Mouse (Mus musculus): Measurements from ENCODE around the gene Dmwd. TPM values are rescaled to one million over a fixed set of nuclear protein-coding genes. Genes with fewer than 3 reads are reported as not detected.
"Not testable (repeated sequence)": the region's sequence is repeated elsewhere in the genome, so short reads cannot be mapped to it uniquely, and the experiment has no call there.

The Dmwd gene
- total RNA-seq, 2 experiments from 2014 or later: 22.1 to 25.5 TPM

DNA sequence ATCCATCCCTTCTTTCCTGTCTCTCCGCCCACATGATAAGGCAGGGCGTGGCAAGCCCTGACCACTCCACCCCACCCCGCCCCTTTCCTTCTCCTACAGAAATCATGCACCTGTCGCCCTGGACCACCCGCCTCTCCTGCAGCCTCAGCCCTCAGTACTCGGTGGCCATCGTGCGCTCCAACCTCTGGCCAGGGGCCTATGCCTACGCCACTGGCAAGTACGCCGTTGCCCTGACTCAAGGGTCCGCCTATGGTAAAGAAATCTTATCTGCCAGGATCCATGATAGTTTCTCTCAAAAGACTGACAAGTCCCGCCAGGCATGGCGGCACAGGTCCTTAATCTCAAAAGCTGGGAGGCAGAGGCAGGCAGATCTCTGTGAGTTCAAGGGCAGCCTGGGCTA, 8.1 kb upstream of the Dmwd start:
- intact Hi-C loops (cut with DNase I; ENCODE audit: low total_unique reads): loop anchor here (2.0 kb wide), 1 partner anchor 25 kb away; no protein-coding TSS in a partner anchor
- DNase-seq: no peak

- no peak for DNase-seq
- intact Hi-C loops (cut with DNase I; ENCODE audit: low total_unique reads): loop anchor here (2.0 kb wide), 1 partner anchor 24 kb away; no protein-coding TSS in a partner anchor
Observed at GRCm38 (mm10) chr7:19068707-19069106, 7.3 kb upstream of the Dmwd start.

DNA sequence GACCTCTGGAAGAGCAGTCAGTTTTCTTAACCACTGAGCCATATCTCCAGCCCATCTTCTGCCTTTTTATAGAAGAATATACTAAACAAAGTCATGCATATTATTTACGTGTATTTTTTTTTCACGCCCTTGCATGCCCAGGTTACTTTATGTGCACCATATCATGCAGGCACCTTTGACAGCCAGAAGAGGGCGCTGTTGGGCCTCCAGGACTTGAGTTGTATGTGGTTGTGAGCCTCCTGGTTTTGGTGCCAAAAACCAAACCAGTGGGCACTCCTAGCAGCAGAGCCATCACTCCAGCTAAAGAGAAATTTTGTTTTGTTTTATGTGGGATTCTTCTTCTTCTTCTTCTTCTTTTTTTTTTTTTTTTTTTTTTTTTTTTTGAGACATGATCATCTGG, 6.5 kb upstream of the Dmwd start:
- no peak for DNase-seq
- intact Hi-C loops (cut with DNase I; ENCODE audit: low total_unique reads): loop anchor here (2.0 kb wide), 1 partner anchor 23 kb away; no protein-coding TSS in a partner anchor

DNA sequence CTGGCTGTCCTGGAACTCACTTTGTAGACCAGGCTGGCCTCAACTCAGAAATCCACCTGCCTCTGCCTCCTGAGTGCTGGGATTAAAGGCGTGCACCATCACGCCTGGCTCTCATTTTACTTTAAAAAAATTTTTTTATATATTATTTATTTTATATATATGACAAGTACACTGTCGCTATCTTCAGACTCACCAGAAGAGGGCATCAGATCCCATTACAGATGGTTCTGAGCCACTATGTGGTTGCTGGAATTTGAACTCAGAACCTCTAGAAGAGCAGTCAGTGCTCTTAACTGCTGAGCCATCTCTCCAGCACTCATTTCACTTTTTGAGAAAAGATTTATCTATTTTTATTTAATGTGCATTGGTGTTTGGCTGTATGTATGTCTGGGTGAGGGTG, 5.0 kb upstream of the Dmwd start:
- intact Hi-C loops (cut with DNase I; ENCODE audit: low total_unique reads); DNase-seq: not testable (repeated sequence)

DNA sequence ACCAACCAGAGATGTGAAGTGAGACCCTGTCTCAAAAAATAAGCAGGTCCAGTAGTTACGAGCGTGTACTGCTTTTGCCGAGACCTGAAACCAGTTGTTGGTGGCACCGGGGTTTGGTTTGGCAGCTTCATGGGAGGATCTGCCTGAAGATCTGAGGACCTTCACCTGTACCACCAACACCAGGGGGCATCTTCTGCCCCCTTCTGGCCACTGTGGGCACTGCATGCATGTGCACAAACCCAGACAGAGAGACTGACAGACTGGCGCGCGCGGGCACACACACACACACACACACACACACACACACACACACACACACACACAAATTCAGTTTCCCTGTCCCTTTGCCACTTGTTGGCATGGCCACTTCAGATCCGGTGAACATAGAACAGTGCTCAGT, 2.5 kb upstream of the Dmwd start:
- intact Hi-C loops (cut with DNase I; ENCODE audit: low total_unique reads): no loop called here
- DNase-seq: no peak

GRCm38 (mm10) chr7:19074494-19074893, 1.5 kb upstream of the Dmwd start:
- intact Hi-C loops (cut with DNase I; ENCODE audit: low total_unique reads): no loop called here
- no peak for DNase-seq

- intact Hi-C loops (cut with DNase I; ENCODE audit: low total_unique reads): no loop called here
- no peak for DNase-seq
Observed at GRCm38 (mm10) chr7:19075231-19075630, 796 bp upstream of the Dmwd start.

- no peak for DNase-seq
- intact Hi-C loops (cut with DNase I; ENCODE audit: low total_unique reads): no loop called here
Observed at GRCm38 (mm10) chr7:19076586-19076991, 562 bp downstream of the Dmwd start.

- DNase-seq: no peak
Observed at GRCm38 (mm10) chr7:19077761-19078160, 1.7 kb downstream of the Dmwd start.

DNA sequence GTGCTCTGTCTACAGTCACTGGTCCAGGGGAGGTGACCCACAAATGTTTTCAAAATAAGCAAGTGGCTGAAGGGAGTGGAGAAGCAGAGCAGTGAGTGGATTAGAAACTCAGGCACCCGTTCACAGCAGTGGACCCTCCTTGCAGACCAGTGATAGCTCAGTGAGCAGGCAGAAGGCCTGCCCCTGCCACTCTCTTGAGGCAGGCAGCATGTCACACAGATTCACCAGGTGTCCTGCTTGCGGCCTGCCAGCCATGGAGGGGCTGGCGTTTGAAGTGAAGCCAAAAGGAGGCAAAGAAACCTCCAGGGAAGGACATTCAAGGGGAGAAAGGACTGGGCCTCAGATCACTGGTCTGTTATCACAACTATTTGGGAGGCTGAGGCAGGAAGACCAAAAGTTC, 2.7 kb downstream of the Dmwd start:
- intact Hi-C loops (cut with DNase I; ENCODE audit: low total_unique reads): no loop called here
- no peak for DNase-seq

More at GRCm38 (mm10) chr7:19077761-19078160, 1.7 kb downstream of the Dmwd start:
- intact Hi-C loops (cut with DNase I; ENCODE audit: low total_unique reads): no loop called here

DNA sequence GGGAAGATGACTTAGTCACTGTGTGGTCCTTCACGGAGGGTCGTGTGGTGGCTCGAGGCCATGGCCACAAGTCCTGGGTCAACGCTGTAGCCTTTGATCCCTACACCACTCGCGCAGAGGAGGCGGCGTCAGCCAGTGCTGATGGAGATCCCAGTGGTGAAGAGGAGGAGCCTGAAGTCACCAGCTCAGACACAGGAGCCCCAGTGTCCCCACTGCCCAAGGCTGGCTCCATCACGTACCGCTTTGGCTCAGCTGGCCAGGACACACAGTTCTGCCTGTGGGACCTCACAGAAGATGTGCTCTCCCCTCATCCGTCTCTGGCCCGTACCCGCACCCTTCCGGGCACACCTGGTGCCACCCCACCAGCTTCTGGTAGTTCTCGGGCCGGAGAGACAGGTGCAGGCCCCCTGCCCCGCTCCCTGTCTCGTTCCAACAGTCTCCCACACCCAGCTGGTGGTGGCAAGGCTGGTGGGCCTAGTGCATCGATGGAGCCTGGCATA, 4.5 kb downstream of the Dmwd start:
- no peak for DNase-seq
- intact Hi-C loops (cut with DNase I; ENCODE audit: low total_unique reads): no loop called here

DNA sequence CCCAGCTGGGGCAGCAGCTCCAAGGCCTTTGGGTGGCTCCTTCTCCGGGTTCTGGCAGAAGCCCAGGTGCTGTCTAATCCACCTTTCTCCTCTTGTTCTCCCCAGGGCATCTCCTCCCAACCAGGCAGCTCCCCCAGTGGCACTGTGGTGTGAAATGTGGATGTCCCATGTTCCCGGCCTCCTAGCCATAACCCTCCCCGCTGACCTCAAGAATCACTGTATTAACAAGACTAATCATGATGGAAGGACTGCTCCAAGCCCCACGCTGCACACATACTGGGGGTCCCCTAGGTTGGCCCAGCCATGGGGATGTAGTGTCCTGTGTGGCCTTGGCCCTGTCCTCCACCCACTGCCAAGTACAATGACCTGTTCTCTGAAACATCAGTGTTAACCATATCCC, 6.1 kb downstream of the Dmwd start:
- DNase-seq: peak; percentile 3

GRCm38 (mm10) chr7:19083096-19083495, 7.1 kb downstream of the Dmwd start:
- DNase-seq: peak; percentile 83
- intact Hi-C loops (cut with DNase I; ENCODE audit: low total_unique reads): no loop called here

More for the DNA sequence above, 6.1 kb downstream of the Dmwd start:
- intact Hi-C loops (cut with DNase I; ENCODE audit: low total_unique reads): no loop called here

DNA sequence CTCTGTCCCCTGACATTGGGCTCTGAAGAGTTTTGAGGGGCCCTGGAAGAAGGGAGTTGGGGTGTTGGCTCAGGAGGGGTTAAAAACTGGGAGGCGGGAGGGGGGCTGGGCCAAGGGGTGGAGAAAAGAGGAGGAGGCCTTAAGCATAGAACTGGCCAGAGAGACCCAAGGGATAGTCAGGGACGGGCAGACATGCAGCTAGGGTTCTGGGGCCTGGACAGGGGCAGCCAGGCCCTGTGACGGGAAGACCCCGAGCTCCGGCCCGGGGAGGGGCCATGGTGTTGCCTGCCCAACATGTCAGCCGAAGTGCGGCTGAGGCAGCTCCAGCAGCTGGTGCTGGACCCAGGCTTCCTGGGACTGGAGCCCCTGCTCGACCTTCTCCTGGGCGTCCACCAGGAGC, 7.7 kb downstream of the Dmwd start, which contains the start of gene Dmpk:
Gene Dmpk, plus strand, starts transcription at position 149 of the 400 bp plus-strand sequence.
- intact Hi-C loops (cut with DNase I; ENCODE audit: low total_unique reads): no loop called here
- peak; percentile 68 for DNase-seq

DNA sequence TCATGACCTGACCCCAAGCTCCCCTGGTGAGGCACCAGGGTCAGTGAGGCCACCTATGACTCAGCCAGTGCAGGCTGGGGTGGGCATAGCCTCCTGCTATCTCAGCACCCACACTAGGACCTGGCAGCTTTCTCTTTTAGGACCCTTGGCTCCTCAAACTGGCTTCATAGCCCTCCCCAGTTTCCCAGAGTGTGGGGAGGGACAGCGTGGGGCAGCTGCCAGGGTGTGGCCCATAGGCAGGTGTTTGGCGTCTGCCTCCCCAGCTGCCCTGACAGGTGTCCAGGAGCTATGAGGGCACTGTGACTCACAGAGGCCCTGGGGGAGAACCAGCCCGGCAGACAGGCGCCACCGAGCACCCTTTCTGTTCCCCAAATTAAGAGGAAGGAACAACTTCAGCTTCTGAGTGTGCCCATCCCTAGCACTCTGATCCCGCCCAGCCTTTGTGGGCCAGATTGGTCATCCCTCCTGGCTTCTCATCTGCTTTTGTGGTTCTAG, 8.3 kb downstream of the Dmwd start:
- peak; percentile 78 for DNase-seq
- intact Hi-C loops (cut with DNase I; ENCODE audit: low total_unique reads): no loop called here

DNA sequence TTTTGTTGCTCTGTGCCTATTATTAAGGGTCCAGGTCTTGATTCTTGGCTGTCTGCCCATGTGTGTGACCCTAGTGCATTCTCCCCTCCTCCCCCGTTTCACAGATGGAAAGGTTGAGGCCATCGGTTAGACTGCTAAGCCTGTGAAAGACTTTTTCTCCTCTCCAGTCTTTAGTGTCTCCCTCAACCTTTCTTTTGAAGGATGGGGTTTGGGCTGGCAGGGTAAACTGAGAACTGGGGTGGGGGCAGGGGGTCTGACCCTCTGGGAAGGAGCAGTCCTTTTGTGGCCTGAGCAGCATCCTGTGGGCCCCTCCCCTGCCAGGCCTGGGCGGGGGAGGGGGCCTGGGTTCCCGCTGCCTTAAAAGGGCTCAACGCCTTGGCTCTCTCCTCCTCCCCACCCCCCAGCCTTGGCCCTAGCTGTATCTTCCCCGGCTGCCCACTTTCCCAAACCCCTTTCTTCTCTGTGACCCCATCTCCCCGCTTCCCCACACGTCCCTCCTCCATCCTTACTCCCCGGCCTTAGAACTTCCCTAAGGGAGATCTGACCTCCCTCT, 9.0 kb downstream of the Dmwd start:
- intact Hi-C loops (cut with DNase I; ENCODE audit: low total_unique reads): no loop called here
- DNase-seq: no peak

GRCm38 (mm10) chr7:19085495-19085894, 9.5 kb downstream of the Dmwd start:
- intact Hi-C loops (cut with DNase I; ENCODE audit: low total_unique reads): no loop called here

GRCm38 (mm10) chr7:19086042-19086441, 10.0 kb downstream of the Dmwd start:
- DNase-seq: no peak
- intact Hi-C loops (cut with DNase I; ENCODE audit: low total_unique reads): no loop called here

More at GRCm38 (mm10) chr7:19085495-19085894, 9.5 kb downstream of the Dmwd start:
- DNase-seq: no peak

- no peak for DNase-seq
- intact Hi-C loops (cut with DNase I; ENCODE audit: low total_unique reads): no loop called here
Observed at GRCm38 (mm10) chr7:19086760-19087159, 10.7 kb downstream of the Dmwd start.

- peak; percentile 77 for DNase-seq
- intact Hi-C loops (cut with DNase I; ENCODE audit: low total_unique reads): no loop called here
Observed at GRCm38 (mm10) chr7:19088813-19089212, 12.8 kb downstream of the Dmwd start.

- intact Hi-C loops (cut with DNase I; ENCODE audit: low total_unique reads): loop anchor here (2.0 kb wide), 1 partner anchor 23 kb away; no protein-coding TSS in a partner anchor
Observed at GRCm38 (mm10) chr7:19091913-19092312, 15.9 kb downstream of the Dmwd start.

More at GRCm38 (mm10) chr7:19091913-19092312, 15.9 kb downstream of the Dmwd start:
- peak; percentile 12 for DNase-seq
